Mouse (Mus musculus): ENCODE results near the gene Nadk2.

The Nadk2 gene

GRCm38 (mm10) chr15:9130772-9131498 is 59.9 kb downstream of the Nadk2 start:
- no peak for DNase-seq (ENCODE audit: extremely low read depth, low read depth)

DNA sequence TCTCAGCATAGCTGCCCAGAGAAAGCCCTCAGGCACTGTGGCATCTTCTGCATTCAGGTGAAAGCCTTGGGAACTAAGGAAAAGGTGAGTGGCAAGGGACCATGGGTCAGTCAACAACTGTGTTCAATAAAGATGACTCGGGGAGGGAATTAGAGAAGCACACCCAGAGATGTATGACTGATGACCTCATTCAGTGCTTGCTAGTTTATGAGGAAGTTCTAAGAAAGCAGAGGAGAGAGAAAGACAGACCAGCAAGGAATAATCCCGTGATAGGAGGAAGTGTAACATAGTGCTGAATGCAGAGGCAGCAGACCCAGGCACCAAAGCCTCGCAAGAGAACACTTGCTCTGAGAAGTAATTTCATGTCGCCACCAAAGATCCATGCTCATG is 60.4 kb downstream of the Nadk2 start:
- DNase-seq (ENCODE audit: extremely low read depth, low read depth) = peak; percentile 69

GRCm38 (mm10) chr15:9132693-9133443 is 61.8 kb downstream of the Nadk2 start:
- no peak for DNase-seq (ENCODE audit: extremely low read depth, low read depth)

DNA sequence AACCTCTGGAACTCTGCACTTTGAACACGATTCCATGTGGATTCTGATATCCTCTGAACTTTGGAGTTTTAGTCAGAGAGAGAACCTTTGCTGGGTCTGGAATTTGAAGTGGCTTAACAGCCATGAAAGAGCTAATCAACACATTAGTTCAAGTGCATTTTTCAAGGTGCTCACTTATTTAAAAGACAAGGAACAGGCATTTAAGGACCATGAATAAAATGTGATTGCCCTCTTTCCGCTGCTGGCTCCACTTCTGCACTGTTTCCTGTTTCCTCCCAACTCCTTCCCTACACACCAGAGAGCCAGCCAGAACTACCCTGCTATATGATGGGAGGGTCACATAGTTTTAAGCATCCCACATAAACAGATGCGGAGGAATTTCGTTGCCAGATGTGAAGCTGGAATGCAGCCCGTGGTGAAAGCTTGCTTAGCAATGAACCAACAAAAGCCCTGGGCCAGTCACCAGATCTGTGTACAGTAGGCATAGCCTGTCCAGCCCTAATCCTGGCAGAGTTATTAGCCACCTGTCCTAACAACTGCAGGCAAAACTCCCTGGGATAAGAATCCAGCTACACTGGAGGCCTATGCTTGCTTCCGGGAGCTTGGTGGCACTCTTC is 63.9 kb downstream of the Nadk2 start:
- DNase-seq (ENCODE audit: extremely low read depth, low read depth) = no peak

GRCm38 (mm10) chr15:9139447-9139846 is 68.4 kb downstream of the Nadk2 start:
- peak; percentile 39 for DNase-seq (ENCODE audit: extremely low read depth, low read depth)

DNA sequence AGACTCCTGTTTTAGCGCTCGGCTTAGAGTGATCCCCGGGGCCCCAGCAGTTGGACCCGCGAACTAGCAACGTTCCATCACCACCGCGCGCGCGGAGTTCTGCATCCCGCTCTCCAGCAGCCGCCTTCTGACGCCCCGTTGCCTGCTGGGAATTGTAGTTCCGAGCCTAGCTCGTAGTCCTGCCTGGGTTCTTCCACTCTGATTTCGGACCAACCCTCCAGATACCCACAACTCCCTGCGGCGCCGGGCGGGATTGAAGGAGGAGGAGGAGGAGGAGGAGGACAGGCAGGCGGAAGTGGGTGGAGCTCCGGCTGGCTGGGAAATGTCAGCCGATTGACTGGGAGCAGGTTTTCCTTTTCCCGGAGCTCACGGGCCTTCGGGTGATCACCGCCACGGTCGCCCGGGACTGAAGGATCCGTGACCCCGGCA is 69.2 kb downstream of the Nadk2 start, which contains the start of gene Lmbrd2:
Gene Lmbrd2 (plus strand): TSS at position 299 of the 429 bp plus-strand sequence.
- DNase-seq (ENCODE audit: extremely low read depth, low read depth) = peak; percentile 97

GRCm38 (mm10) chr15:9140684-9141171 is 69.7 kb downstream of the Nadk2 start:
- DNase-seq (ENCODE audit: extremely low read depth, low read depth) = peak; percentile 47

- DNase-seq (ENCODE audit: extremely low read depth, low read depth) = no peak
These were observed 84.3 kb downstream of the Nadk2 start, which contains the start of gene Skp2 for GRCm38 (mm10) chr15:9155325-9155724. TSS of gene Skp2 (minus strand) at chr15:9155425.

Measured in MEL-GATA-1-ER (cell line).